Comparison of ENCODE assay signal across 9 mouse cellular contexts in the genomic region with DNA sequence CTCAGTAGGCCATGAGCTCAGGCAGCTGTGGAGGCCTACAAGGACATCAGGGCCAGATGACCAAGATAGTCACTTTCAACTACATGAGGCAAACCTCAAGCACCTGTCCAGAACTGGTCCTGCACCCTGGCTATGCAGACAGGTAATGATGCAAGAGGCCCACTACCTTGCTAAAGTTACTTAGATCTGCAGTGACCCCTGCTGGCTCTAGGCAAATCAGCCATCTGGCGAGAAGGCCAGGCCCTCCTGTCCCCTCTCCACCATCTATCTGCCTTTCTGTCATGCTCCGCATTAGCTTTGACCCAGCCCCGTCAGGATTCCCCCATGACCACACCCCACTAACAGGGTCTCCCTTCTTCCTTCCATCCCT. TPM values are rescaled to one million over a fixed set of nuclear protein-coding genes. Genes with fewer than 3 reads are reported as not detected.
DNase-seq lines count a peak whose midpoint lies in the region; ATAC-seq and TF ChIP-seq lines count a peak whose summit lies in the region.
"Had no signal": no experiment of that assay in that cellular context is flagged by ENCODE, and none has a peak within 500 bp of the region (broad histone marks: within the 10 kb centered on the region; RNA-seq: fewer than 3 reads in every experiment).

No protein-coding gene starts in this region.

- intact Hi-C loops in left cerebral cortex, adult 2 months (cut with DNase I), result no loop called here
- intact Hi-C loops in left cerebral cortex, postnatal 14 days (cut with DNase I), result no loop called here

- TF ChIP-seq CTCF in left cerebral cortex, adult 2 months (IDR thresholded peaks at IDR 0.05), result peak; percentile 22
- peak; percentile 69 for TF ChIP-seq CTCF in bone marrow, adult 2 months (IDR thresholded peaks at IDR 0.05; ENCODE audit: control insufficient read depth, insufficient read depth, low read length)

- no peak overlapping the region for H3K27ac ChIP-seq in left cerebral cortex, adult 2 months
- H3K27ac ChIP-seq in bone marrow, adult 2 months (ENCODE audit: control insufficient read depth, insufficient read depth, low read depth, low read length, poor library complexity), result no peak overlapping the region
- 0 out of 2 replicates have a peak overlapping the region, but pooled peaks have one; percentile 70 for H3K27ac ChIP-seq in kidney, embryonic 15.5 days
- H3K27ac ChIP-seq in hindbrain, embryonic 14.5 days, result no peak overlapping the region

- 29% methylated on average over 3 of the region's 3 CpGs for WGBS in bone marrow, adult 2 months
- WGBS in kidney, embryonic 15.5 days, result 49% methylated on average over 3 of the region's 3 CpGs
- 61% methylated on average over 3 of the region's 3 CpGs for WGBS in hindbrain, embryonic 14.5 days

- H3K36me3 ChIP-seq in kidney, embryonic 15.5 days, result no peaks in the 10 kb centered on the region
- H3K36me3 ChIP-seq in hindbrain, embryonic 14.5 days (replicated peaks; ENCODE audit: control insufficient read depth, insufficient read depth), result no peaks in the 10 kb centered on the region
- H3K36me3 ChIP-seq: embryonic facial prominence, embryonic 13.5 days had no signal

- no peak overlapping the region for H3K9ac ChIP-seq in kidney, embryonic 15.5 days
- no peak overlapping the region for H3K9ac ChIP-seq in hindbrain, embryonic 14.5 days
- H3K9ac ChIP-seq: embryonic facial prominence, embryonic 13.5 days had no signal

- no peaks in the 10 kb centered on the region for H3K9me3 ChIP-seq in kidney, embryonic 15.5 days (replicated peaks)
- H3K9me3 ChIP-seq in hindbrain, embryonic 14.5 days (ENCODE audit: control insufficient read depth, low read length), result 0 out of 2 replicates have a peak, but pooled peaks cover 2% of the 10 kb centered on the region
- H3K9me3 ChIP-seq: embryonic facial prominence, embryonic 13.5 days had no signal

- H3K4me1 ChIP-seq in bone marrow, adult 2 months (ENCODE audit: control insufficient read depth, insufficient read depth, low read length), result peaks cover 2% of the 10 kb centered on the region; the same call in 1 of the 2 replicates
- peaks cover 38% of the 10 kb centered on the region for H3K4me1 ChIP-seq in kidney, embryonic 15.5 days
- no peaks in the 10 kb centered on the region for H3K4me1 ChIP-seq in hindbrain, embryonic 14.5 days (replicated peaks; ENCODE audit: control insufficient read depth, insufficient read depth, low read length)

- ATAC-seq in kidney, embryonic 15.5 days (replicated peaks; ENCODE audit: low FRiP score), result no peak
- ATAC-seq in megakaryocyte-erythroid progenitor cell, adult 5-6 weeks (replicated peaks; ENCODE audit: low FRiP score, low TSS enrichment, poor library complexity, severe bottlenecking), result peak; percentile 51
- ATAC-seq in hindbrain, embryonic 14.5 days (ENCODE audit: low FRiP score), result no peak

- H3K27me3 ChIP-seq in kidney, embryonic 15.5 days, result no peaks in the 10 kb centered on the region
- H3K27me3 ChIP-seq in hindbrain, embryonic 14.5 days (ENCODE audit: control insufficient read depth, insufficient read depth, low read length), result no peaks in the 10 kb centered on the region
- H3K27me3 ChIP-seq: embryonic facial prominence, embryonic 13.5 days had no signal

- no peak for TF ChIP-seq POLR2A in bone marrow, adult 2 months (IDR thresholded peaks at IDR 0.05; ENCODE audit: borderline replicate concordance, control insufficient read depth, low read depth, low read length)

- H3K4me2 ChIP-seq in kidney, embryonic 15.5 days, result no peak overlapping the region
- no peak overlapping the region for H3K4me2 ChIP-seq in hindbrain, embryonic 14.5 days (replicated peaks)

- no peak overlapping the region for H3K4me3 ChIP-seq in left cerebral cortex, adult 2 months
- H3K4me3 ChIP-seq in bone marrow, adult 2 months (replicated peaks; ENCODE audit: control insufficient read depth, low read depth, low read length), result no peak overlapping the region
- H3K4me3 ChIP-seq in kidney, embryonic 15.5 days (replicated peaks), result no peak overlapping the region
- H3K4me3 ChIP-seq in hindbrain, embryonic 14.5 days (replicated peaks; ENCODE audit: low read length), result no peak overlapping the region

- no peak for DNase-seq in left cerebral cortex, adult 2 months (ENCODE audit: extremely low spot score in 1 of 2, low spot score in 2 of 2)
- DNase-seq in left cerebral cortex, postnatal 14 days (ENCODE audit: low spot score in 2 of 2), result no peak
- DNase-seq in thymus, postnatal 4 days, result peak; percentile 79
- no peak for DNase-seq in cerebellum, adult 11-12 months
- DNase-seq in hindbrain, embryonic 14.5 days (ENCODE audit: low spot score), result no peak

RNA-seq across cellular contexts. Expression of a gene that starts 35.7 kb away (rescaled TPM):
- total RNA-seq in left cerebral cortex, adult 2 months (2021), result 10 to 100 TPM; 79.3 to 84.5 TPM
- 10 to 100 TPM; 79.0 to 83.1 TPM for total RNA-seq in left cerebral cortex, postnatal 14 days (2021)
- polyA plus RNA-seq in bone marrow, adult 2 months (2011; ENCODE audit: insufficient read depth, insufficient read length, low replicate concordance, missing spikeins), result 42.0 and 90.6 TPM in 2 replicates
- polyA plus RNA-seq in kidney, embryonic 15.5 days (2015; fragmentation: Nextera tagmentation; extraction: Ambion mirVana), result 154 and 155 TPM in 2 replicates
- total RNA-seq in megakaryocyte-erythroid progenitor cell, adult 5-6 weeks (2014; fragmentation: Nextera tagmentation), result 67.8 and 89.9 TPM in 2 replicates
- total RNA-seq in megakaryocyte-erythroid progenitor cell, adult 5-6 weeks (2017), result 39.1 and 50.0 TPM in 2 replicates
- polyA plus RNA-seq in hindbrain, embryonic 14.5 days (2014; fragmentation: Nextera tagmentation; extraction: Ambion mirVana), result 143 and 148 TPM in 2 replicates

RNA-seq across cellular contexts. Expression of a gene that starts 42.9 kb away (rescaled TPM):
- 10 to 100 TPM; 88.2 to 90.7 TPM for total RNA-seq in left cerebral cortex, adult 2 months (2021)
- total RNA-seq in left cerebral cortex, postnatal 14 days (2021), result 10 to 100 TPM; 88.1 to 94.7 TPM
- polyA plus RNA-seq in bone marrow, adult 2 months (2011; ENCODE audit: insufficient read depth, insufficient read length, low replicate concordance, missing spikeins), result 18.2 and 18.8 TPM in 2 replicates
- polyA plus RNA-seq in kidney, embryonic 15.5 days (2015; fragmentation: Nextera tagmentation; extraction: Ambion mirVana), result 5.9 and 6.6 TPM in 2 replicates
- total RNA-seq in megakaryocyte-erythroid progenitor cell, adult 5-6 weeks (2014; fragmentation: Nextera tagmentation), result 8.8 and 12.5 TPM in 2 replicates
- 15.2 and 17.2 TPM in 2 replicates for total RNA-seq in megakaryocyte-erythroid progenitor cell, adult 5-6 weeks (2017)
- polyA plus RNA-seq in hindbrain, embryonic 14.5 days (2014; fragmentation: Nextera tagmentation; extraction: Ambion mirVana), result 4.1 and 6.5 TPM in 2 replicates

Comparison
In these comparisons a context has a peak if more than half of its experiments do, and no peak if none do; other contexts are left out.
1. RNA of a gene that starts 42.9 kb away (total RNA-seq): 88.1 to 94.7 TPM in left cerebral cortex, postnatal 14 days and 88.2 to 90.7 TPM in left cerebral cortex, adult 2 months; 8.8 to 17.2 TPM in megakaryocyte-erythroid progenitor cell, adult 5-6 weeks; every median in the first group is over 4 times any median in the second.